Mouse (Mus musculus) natural killer cell, adult 2 months (primary cell): ENCODE data around the gene Vmn1r173.
"Not testable (repeated sequence)": the region's sequence is repeated elsewhere in the genome, so short reads cannot be mapped to it uniquely, and the experiment has no call there.

ENCODE experiments used
- DNase-seq, 2 experiments: peaks; one replicate each; pipeline ENCODE4 v3.0.0; 2022; ENCODE audit warnings: low spot score in 2 of 2

Gene Vmn1r173

DNA sequence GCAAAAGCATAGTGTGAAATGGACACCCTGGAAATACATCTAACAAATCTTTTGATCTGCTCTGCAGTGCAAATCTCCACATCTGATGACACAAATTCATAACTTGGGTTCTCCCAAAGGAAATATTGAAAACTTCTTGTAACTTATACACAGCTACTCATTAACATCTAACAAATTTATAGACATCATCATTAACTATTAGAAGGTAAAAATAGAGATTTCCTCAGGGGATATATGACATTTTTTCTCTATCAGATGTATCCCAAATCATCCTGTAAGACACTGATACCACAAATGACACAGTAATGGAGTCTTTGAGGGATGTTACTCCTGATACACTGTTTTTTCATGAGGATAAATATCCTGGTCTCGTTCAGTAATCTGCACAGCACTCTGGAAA is at the start of gene Vmn1r173:
TSS of gene Vmn1r173 (plus strand) at position 301 of the 400 bp plus-strand sequence.
- not testable (repeated sequence) for DNase-seq

- DNase-seq: no peak
Observed at GRCm38 (mm10) chr7:23658016-23658415, 42.5 kb upstream of the Vmn1r173 start, which contains the start of gene Vmn1r172. Gene Vmn1r172 (plus strand): TSS chr7:23658316.

DNA sequence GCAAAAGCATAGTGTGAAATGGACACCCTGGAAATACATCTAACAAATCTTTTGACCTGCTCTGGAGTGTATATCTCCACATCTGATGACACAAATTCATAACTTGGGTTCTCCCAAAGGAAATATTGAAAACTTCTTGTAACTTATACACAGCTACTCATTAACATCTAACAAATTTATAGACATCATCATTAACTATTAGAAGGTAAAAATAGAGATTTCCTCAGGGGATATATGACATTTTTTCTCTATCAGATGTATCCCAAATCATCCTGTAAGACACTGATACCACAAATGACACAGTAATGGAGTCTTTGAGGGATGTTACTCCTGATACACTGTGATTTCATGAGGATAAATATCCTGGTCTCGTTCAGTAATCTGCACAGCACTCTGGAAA is 51.5 kb downstream of the Vmn1r173 start, which contains the start of gene Vmn1r174:
TSS of gene Vmn1r174 (plus strand) at position 301 of the 400 bp plus-strand sequence.
- not testable (repeated sequence) for DNase-seq
